Mouse (Mus musculus): ENCODE measurements around the gene Alg12. TPM values are rescaled to one million over a fixed set of nuclear protein-coding genes. Genes with fewer than 3 reads are reported as not detected.
A peak's percentile ranks its signal among the peaks of the same experiment; 100 is the strongest.
"Not testable (repeated sequence)": the region's sequence is repeated elsewhere in the genome, so short reads cannot be mapped to it uniquely, and the experiment has no call there.

The Alg12 gene
- polyA plus RNA-seq, 2 experiments from 2014 or later, result 13.5 to 15.0 TPM

- no peak for ATAC-seq
Measured at GRCm38 (mm10) chr15:88830696-88831095, 11.6 kb upstream of the Alg12 start.

DNA sequence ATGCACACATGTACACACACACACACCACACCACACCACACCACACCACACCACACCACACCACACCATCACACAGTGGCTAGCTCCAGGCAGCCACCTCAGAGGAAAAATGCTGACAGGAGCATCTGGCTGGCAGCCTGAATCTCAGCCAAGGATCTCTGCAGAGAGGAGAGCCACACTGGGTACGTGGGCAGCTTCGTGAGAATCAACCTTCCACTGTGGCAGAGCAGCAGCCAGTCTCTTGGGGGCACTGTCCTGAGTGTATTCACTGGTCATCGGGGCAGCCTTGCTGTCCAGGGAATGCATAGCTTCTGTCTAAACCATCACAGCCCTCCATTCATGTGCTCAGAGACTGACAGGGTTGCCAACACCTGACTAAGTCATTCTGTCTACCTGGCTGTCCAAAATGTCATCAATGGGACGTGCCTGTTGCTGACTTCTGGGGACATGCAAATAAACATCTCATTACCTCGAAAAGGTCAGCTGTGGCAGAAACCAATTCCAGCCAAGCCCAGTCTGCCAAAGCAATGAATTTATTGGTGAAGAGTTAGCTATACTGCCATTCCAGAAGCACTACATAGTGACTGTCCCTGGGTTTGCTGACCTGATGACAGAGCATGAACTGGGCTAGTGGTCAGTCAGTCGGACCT, 10.8 kb upstream of the Alg12 start:
- ATAC-seq, result no peak

DNA sequence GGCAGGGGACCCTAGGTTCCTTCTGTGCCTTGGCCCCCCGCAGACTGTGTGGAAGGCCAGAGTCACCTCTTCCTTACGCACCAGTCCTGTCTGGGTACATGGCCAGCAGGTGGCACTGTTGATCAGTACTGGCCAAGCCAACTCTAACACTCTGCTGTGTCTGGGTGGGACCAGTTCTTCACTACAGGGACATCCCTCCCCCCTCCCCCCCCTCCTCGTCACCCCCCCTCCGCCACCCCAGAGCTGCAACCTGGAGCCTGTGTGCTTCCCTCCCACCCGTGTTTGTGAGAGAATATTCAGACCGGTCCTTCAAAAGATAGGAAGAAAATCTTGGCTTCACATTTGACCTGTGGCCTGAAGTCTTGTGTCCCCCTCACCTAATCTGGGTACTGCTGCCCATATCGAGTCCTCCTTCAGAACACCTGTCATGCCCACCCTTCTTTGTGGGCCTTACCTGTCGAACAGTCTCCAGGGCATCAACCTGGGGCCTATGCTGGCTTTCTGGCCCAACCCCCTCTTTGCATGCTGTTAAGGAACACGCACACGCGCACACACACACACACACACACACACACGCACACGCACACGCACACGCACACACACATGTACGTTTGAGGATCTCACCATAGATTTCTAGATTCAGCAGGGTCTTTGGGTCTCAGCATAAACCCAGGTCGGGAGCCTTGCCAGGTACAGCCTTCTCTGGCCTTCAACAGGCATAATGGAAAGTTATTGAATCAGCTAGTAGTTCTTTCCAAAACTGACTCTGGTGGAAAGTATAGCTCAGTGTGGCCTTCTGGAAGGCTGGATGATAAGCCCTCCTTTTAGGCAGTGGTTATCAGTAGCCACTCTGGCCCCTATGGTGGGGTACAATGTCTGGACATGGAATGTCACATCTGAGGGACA, 9.9 kb upstream of the Alg12 start:
- peak; percentile 94 for ATAC-seq

- ATAC-seq, result peak; percentile 50
Measured at GRCm38 (mm10) chr15:88827991-88828799, 9.1 kb upstream of the Alg12 start.

- ATAC-seq, result no peak
Measured at GRCm38 (mm10) chr15:88827466-88827865, 8.3 kb upstream of the Alg12 start.

GRCm38 (mm10) chr15:88823376-88823775, 4.3 kb upstream of the Alg12 start:
- no peak for ATAC-seq

DNA sequence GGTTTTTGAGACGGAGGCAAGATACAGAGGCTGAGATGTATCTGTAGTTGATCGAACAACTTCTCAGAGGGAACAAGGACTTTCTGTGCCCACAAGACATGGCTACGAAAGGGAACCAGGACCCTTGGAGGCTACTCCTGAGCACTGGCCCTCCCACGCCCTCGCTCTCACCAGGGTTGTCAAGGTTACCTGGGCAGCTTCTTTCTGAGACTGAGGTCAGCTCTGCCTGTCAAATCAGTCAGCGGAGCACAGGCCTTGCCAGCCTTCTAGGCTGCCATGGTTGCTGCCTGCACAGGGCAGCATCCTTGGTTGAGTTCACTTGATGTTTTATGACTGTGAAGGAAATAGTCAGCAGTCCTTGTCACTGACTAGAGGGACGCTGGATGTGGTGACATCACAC, 3.4 kb upstream of the Alg12 start:
- no peak for ATAC-seq

DNA sequence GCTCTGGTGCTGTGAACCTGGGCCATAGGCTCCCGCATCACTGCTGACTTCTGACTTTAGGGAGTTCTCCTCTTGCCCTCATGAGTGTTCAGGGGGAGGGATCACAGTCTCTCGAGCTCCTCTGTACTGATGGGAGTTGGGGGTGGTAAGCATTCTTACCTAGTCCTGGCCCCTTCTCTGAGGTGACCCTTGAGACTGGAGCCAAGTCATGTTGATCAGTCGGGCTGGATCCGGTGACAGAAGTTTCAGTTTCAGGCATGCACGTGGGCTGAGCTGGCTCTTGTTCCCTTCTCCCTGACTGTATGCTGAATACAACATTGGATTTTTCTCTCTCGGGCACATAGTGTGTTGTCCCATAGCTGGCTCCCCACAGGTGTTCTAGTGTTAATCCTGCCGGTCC, 2.3 kb upstream of the Alg12 start:
- ATAC-seq, result no peak

GRCm38 (mm10) chr15:88819906-88820303, 787 bp upstream of the Alg12 start:
- ATAC-seq, result no peak

- no peak for ATAC-seq
Measured at GRCm38 (mm10) chr15:88815196-88815700, 3.9 kb downstream of the Alg12 start.

DNA sequence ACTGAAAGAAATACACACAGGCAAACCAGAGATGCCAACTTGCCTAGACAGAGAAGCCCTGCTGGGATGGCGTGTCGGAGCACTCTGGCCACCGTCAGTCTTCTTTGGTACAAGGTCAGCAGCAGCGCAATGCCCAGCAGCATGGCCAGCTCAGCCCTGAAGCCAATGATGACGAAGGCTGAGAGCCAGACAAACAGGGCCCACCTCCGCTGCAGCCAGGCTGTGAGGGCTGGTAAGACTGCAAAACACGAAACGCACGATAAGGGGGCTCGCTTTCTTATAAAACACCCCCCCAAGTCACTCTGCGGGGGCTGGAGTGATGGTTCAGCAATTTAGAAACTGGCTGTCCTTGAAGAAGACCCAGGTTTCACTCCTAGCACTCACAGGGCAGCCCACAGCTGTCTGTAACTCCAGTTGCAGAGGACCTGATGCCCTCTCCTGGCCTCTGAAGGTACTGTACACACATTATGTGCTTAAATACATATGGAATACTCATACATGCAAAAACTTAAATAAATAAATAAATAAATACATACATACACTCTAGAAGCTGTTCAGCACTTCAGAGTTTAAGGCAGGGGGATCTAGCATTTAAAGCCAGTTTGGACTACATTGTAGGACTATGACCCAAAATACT, 4.6 kb downstream of the Alg12 start:
- ATAC-seq, result no peak

- ATAC-seq, result not testable (repeated sequence)
Measured at GRCm38 (mm10) chr15:88813873-88814272, 5.2 kb downstream of the Alg12 start.

- ATAC-seq, result no peak
Measured at GRCm38 (mm10) chr15:88813262-88813661, 5.9 kb downstream of the Alg12 start.

GRCm38 (mm10) chr15:88810369-88810768, 8.7 kb downstream of the Alg12 start:
- ATAC-seq, result no peak

DNA sequence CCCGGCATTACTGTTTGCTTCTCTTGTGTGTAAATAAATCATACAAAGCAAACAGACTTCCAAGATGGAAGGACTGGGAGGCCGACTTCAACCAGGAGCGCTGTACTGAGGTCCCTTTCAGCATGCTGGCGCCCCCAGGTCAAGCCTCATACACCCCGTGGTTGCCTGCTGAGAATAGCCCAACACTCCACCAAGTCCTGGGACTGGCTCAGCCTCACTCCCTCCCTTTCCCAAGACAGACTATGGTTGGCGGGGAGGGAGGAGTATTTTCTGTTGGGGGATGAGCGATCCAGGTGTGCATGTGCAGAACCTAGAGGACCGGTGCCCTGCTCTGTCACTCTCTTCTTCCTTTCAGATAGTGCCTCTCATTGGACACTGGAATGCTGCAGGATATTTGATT, 11.0 kb downstream of the Alg12 start:
- no peak for ATAC-seq

DNA sequence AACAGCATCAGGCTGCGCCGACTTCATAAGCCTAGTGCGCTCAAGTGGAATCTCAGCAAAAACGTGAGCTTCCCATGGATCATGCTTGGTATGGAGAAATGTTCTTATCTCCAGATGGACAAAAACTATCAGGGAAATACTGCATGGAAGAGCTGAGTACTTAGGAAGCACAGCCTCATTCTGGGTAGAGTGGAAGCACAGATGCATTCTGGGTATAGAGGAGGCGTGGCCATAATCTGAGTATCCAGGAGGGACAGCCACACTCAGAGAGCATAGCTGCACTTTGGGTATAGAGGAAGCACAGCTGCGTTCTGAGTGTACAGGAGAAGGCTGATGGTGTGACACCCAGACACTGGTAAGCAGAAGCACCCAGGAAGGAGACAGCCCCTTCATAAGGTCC, 16.8 kb downstream of the Alg12 start:
- ATAC-seq, result no peak

DNA sequence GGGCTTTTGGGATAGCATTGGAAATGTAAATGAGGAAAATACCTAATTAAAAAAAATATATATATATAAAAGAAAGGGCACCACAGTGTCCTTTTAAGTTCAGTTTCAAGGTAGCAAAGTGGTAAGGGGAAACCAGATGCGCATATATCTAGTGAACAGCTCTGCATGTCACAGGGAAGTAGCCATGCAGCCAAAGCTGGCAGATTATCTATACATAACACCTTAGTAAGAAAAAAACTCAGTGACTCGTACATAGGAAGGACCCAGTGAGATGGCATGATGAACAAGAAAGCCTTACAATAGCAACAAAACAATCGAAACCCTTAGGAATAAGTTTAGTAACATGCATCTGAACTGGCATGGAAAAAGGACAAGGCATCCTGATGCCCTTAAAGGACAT, 17.2 kb downstream of the Alg12 start:
- no peak for ATAC-seq

DNA sequence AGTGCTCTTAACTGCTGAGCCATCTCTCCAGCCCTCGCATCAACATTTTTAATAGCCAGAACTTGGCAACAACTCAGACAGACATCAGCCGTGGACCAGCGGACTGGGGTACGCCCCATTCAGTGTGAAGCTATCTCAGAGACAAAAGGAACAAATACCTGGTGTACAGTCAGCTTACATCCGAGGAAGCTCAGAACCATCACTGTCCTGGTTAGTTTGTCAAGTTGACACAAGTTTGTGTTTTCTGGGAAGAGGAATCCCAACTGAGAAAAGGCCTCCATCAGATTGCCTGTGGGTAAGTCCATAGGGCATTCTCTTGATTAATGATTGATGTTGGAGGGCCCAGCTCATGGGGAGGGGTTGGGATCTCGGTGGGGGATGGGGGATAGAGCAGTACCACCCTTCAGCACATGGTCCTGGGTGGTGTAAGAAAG, 18.2 kb downstream of the Alg12 start:
- ATAC-seq, result no peak

- no peak for ATAC-seq
Measured at GRCm38 (mm10) chr15:88799950-88800371, 19.2 kb downstream of the Alg12 start.

- ATAC-seq, result not testable (repeated sequence)
Measured at GRCm38 (mm10) chr15:88794729-88795128, 24.4 kb downstream of the Alg12 start.

DNA sequence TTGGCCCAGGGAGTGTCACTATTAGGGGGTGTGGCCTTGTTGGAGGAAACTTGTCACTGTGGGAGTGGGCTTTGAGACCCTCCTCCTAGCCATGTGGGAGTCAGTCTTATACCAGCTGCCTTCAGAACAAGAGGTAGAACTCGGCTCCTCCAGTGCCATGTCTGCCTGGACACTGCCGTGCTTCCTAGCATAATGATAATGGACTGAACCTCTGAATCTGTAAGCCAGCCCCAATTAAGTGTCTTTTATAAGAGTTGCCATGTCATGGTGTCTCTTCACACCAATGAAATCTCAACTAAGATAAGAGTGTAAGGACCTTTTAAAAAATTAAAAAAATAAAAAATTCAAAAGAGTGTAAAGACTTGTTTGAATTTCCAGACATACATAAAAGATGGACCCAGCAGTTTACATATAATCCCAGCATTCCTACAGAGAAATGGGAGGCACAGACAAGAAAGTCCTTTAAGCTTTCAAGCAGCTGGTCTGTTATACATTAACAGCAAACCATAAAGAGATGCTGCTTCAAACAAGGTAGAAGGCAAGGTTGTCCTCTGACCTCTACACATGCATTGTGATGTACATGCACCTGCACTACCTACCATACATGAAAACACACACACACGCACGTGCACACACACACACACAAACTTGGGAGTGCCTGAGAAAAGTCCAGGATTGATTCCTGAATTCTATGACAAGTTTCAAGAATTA, 26.8 kb downstream of the Alg12 start:
- ATAC-seq, result no peak

DNA sequence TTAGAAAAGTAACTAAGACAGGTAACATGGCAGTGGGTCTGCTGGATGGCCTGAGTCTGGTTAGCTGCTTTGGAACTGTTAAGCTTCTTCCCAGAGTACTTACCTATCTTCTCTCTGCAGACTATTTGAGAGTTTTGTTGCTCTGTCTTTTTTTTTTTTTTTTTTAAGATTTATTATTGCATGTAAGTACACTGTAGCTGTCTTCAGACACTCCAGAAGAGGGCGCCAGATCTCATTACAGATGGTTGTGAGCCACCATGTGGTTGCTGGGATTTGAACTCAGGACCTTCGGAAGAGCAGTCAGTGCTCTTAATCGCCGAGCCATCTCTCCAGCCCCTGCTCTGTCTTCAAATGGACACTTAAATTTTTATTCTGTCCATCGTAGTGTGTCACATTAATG, 44.5 kb downstream of the Alg12 start:
- ATAC-seq, result not testable (repeated sequence)

Measured in activated CD4-positive, CD25-positive, alpha-beta regulatory T cell, adult 4 months (primary cell).